Mouse (Mus musculus): ENCODE data around the gene Fbxo11. TPM values are rescaled to one million over a fixed set of nuclear protein-coding genes. Genes with fewer than 3 reads are reported as not detected.
"Not testable (repeated sequence)": the region's sequence is repeated elsewhere in the genome, so short reads cannot be mapped to it uniquely, and the experiment has no call there.

Fbxo11 gene
- polyA plus RNA-seq, 1 experiment from 2014 or later: 8.5 TPM

GRCm38 (mm10) chr17:87984440-87985214, 80.5 kb downstream of the Fbxo11 start:
- Histone ChIP-seq H3K36me3 (ENCODE audit: control insufficient read depth, insufficient read depth) (peaks cover 32% of the 10 kb centered on the region), H3K4me2 (replicated peaks; ENCODE audit: low read depth) (no peak overlapping the region), H3K27ac (ENCODE audit: low read depth, low read length) (0 out of 2 replicates have a peak overlapping the region, but pooled peaks have one; percentile 28), H3K4me3 (ENCODE audit: low read depth, low read length) (no peak overlapping the region), H3K27me3 (replicated peaks; ENCODE audit: control insufficient read depth, insufficient read depth, low read length) (no peaks in the 10 kb centered on the region), H3K9ac (ENCODE audit: low read depth, low read length) (no peak overlapping the region), H3K4me1 (replicated peaks; ENCODE audit: control insufficient read depth, insufficient read depth, low read length) (no peaks in the 10 kb centered on the region), H3K9me3 (ENCODE audit: control insufficient read depth) (no peaks in the 10 kb centered on the region)
- 0 out of 2 replicates have a peak, but pooled peaks have one; percentile 23 for ATAC-seq
- TF ChIP-seq CTCF (IDR thresholded peaks at IDR 0.05; ENCODE audit: low read depth): no peak
- WGBS: 81% methylated on average over 20 of the region's 20 CpGs

- peak; percentile 82 for ATAC-seq
Measured at GRCm38 (mm10) chr17:87983313-87983712, 81.8 kb downstream of the Fbxo11 start.

GRCm38 (mm10) chr17:87982112-87982511, 83.0 kb downstream of the Fbxo11 start:
- Histone ChIP-seq H3K4me1 (replicated peaks; ENCODE audit: control insufficient read depth, insufficient read depth, low read length) (no peaks in the 10 kb centered on the region), H3K4me3 (ENCODE audit: low read depth, low read length) (no peak overlapping the region), H3K9me3 (ENCODE audit: control insufficient read depth) (no peaks in the 10 kb centered on the region), H3K36me3 (ENCODE audit: control insufficient read depth, insufficient read depth) (peaks cover 20% of the 10 kb centered on the region; the same call in 1 of the 2 replicates), H3K27me3 (replicated peaks; ENCODE audit: control insufficient read depth, insufficient read depth, low read length) (no peaks in the 10 kb centered on the region), H3K9ac (ENCODE audit: low read depth, low read length) (no peak overlapping the region), H3K27ac (ENCODE audit: low read depth, low read length) (no peak overlapping the region), H3K4me2 (replicated peaks; ENCODE audit: low read depth) (no peak overlapping the region)
- TF ChIP-seq CTCF (IDR thresholded peaks at IDR 0.05; ENCODE audit: low read depth): peak; percentile 57
- WGBS: 75% methylated on average over 3 of the region's 3 CpGs
- ATAC-seq: no peak

More at GRCm38 (mm10) chr17:87983313-87983712, 81.8 kb downstream of the Fbxo11 start:
- H3K27ac ChIP-seq (ENCODE audit: low read depth, low read length): no peak overlapping the region
- no peaks in the 10 kb centered on the region for H3K4me1 ChIP-seq (replicated peaks; ENCODE audit: control insufficient read depth, insufficient read depth, low read length)
- H3K4me3 ChIP-seq (ENCODE audit: low read depth, low read length): no peak overlapping the region
- H3K27me3 ChIP-seq (replicated peaks; ENCODE audit: control insufficient read depth, insufficient read depth, low read length): no peaks in the 10 kb centered on the region
- H3K9ac ChIP-seq (ENCODE audit: low read depth, low read length): no peak overlapping the region
- peaks cover 30% of the 10 kb centered on the region for H3K36me3 ChIP-seq (ENCODE audit: control insufficient read depth, insufficient read depth)
- WGBS: 15% methylated on average over 4 of the region's 4 CpGs
- no peak overlapping the region for H3K4me2 ChIP-seq (replicated peaks; ENCODE audit: low read depth)
- H3K9me3 ChIP-seq (ENCODE audit: control insufficient read depth): no peaks in the 10 kb centered on the region
- TF ChIP-seq CTCF (IDR thresholded peaks at IDR 0.05; ENCODE audit: low read depth): no peak

GRCm38 (mm10) chr17:87979696-87980095, 85.4 kb downstream of the Fbxo11 start:
- not testable (repeated sequence) for H3K9me3 ChIP-seq (ENCODE audit: control insufficient read depth); H3K4me2 ChIP-seq (replicated peaks; ENCODE audit: low read depth); H3K4me1 ChIP-seq (replicated peaks; ENCODE audit: control insufficient read depth, insufficient read depth, low read length); H3K27me3 ChIP-seq (replicated peaks; ENCODE audit: control insufficient read depth, insufficient read depth, low read length); H3K9ac ChIP-seq (ENCODE audit: low read depth, low read length); H3K36me3 ChIP-seq (ENCODE audit: control insufficient read depth, insufficient read depth); H3K27ac ChIP-seq (ENCODE audit: low read depth, low read length); H3K4me3 ChIP-seq (ENCODE audit: low read depth, low read length); ATAC-seq
- WGBS: 78% methylated on average over 1 of the region's 1 CpGs

- WGBS: 92% methylated on average over 4 of the region's 4 CpGs
- not testable (repeated sequence) for H3K27ac ChIP-seq (ENCODE audit: low read depth, low read length); H3K9me3 ChIP-seq (ENCODE audit: control insufficient read depth); H3K27me3 ChIP-seq (replicated peaks; ENCODE audit: control insufficient read depth, insufficient read depth, low read length); H3K36me3 ChIP-seq (ENCODE audit: control insufficient read depth, insufficient read depth); H3K4me3 ChIP-seq (ENCODE audit: low read depth, low read length); H3K4me2 ChIP-seq (replicated peaks; ENCODE audit: low read depth); H3K9ac ChIP-seq (ENCODE audit: low read depth, low read length); H3K4me1 ChIP-seq (replicated peaks; ENCODE audit: control insufficient read depth, insufficient read depth, low read length); ATAC-seq
Measured at GRCm38 (mm10) chr17:87976927-87977326, 88.2 kb downstream of the Fbxo11 start.

GRCm38 (mm10) chr17:87976154-87976806, 88.8 kb downstream of the Fbxo11 start:
- H3K4me3 ChIP-seq (ENCODE audit: low read depth, low read length): peak overlapping the region; percentile 82
- 68% methylated on average over 9 of the region's 9 CpGs for WGBS
- H3K9me3 ChIP-seq (ENCODE audit: control insufficient read depth): no peaks in the 10 kb centered on the region
- no peaks in the 10 kb centered on the region for H3K27me3 ChIP-seq (replicated peaks; ENCODE audit: control insufficient read depth, insufficient read depth, low read length)
- no peaks in the 10 kb centered on the region for H3K4me1 ChIP-seq (replicated peaks; ENCODE audit: control insufficient read depth, insufficient read depth, low read length)
- no peak for ATAC-seq
- H3K9ac ChIP-seq (ENCODE audit: low read depth, low read length): no peak overlapping the region
- no peak overlapping the region for H3K27ac ChIP-seq (ENCODE audit: low read depth, low read length)
- H3K36me3 ChIP-seq (ENCODE audit: control insufficient read depth, insufficient read depth): no peaks in the 10 kb centered on the region
- TF ChIP-seq CTCF (IDR thresholded peaks at IDR 0.05; ENCODE audit: low read depth): no peak
- peak overlapping the region; percentile 87 for H3K4me2 ChIP-seq (replicated peaks; ENCODE audit: low read depth)
